Mouse (Mus musculus) B cell, adult 2 months (primary cell): Measurements from ENCODE around the gene Nlrp6.
"Not testable (repeated sequence)": the region's sequence is repeated elsewhere in the genome, so short reads cannot be mapped to it uniquely, and the experiment has no call there.

ENCODE experiments used
- DNase-seq, 2 experiments: peaks; one replicate each; pipeline ENCODE4 v3.0.0; 2022

Gene Nlrp6

DNA sequence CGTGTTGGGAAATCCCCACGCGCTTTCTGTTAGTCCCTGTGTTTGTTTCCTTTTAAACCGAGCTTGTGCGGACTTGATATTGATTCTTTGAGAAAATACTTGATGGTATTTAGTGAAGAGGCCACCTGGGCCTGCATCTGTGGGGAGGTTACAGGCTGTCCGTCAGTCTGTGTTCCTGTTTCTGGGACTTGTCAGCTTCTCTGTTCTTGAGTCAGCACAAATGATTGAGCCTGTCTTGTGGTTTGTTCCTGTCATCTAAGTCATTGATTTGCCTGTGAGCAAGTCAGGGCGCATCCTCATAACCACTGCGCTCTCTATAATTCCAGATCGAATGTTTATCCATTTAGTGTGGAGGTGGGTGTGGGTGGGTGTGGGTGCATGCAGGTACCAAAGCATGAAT, 56.0 kb downstream of the Nlrp6 start:
- not testable (repeated sequence) for DNase-seq
